Mouse (Mus musculus) leukemia stem cell, adult 10-12 weeks (primary cell): ENCODE data around the gene Lpcat1. TPM values are rescaled to one million over a fixed set of nuclear protein-coding genes. Genes with fewer than 3 reads are reported as not detected.

ENCODE experiments used
- polyA plus RNA-seq: library from polyadenylated mRNA; stranded (reverse); fragments of >175 nt; gene quantifications from 2 replicates; pipeline ENCODE4 v1.2.3, GENCODE M21; 2012; ENCODE audit warnings: low replicate concordance

Gene Lpcat1
- 41.9 and 65.7 TPM in 2 replicates for polyA plus RNA-seq

DNA sequence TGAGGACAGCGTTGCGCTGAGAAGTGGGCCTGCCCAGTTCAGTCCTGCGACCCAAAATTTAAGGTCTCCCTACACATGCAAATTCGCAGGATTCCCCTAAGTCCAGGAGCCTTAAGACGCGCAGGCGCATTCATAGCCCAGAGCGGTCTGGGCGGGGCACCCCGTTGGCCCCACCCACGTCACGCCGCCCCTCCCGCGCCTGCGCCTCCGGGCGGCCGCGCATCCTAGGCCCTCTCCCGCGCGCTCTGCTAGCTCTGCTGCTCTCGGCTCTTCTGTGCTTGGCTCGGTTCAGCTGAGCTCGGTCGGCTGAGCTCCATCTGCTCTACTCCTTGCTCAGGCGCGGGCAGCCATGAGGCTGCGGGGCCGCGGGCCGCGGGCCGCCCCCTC lies at the start of gene Lpcat1:
Gene Lpcat1 (plus strand): TSS at position 164 of the 387 bp plus-strand sequence.

GRCm38 (mm10) chr13:73536403-73536821 lies 69.4 kb downstream of the Lpcat1 start, which contains the start of gene Slc6a3:
TSS of gene Slc6a3 (plus strand) at chr13:73536747.

Other genes with a start within 250 kb of the Lpcat1 start
- gene Irx4, start 206.7 kb upstream of the Lpcat1 start, polyA plus RNA-seq: 0.15 and 0.41 TPM in 2 replicates
- gene Mrpl36, start 138.7 kb upstream of the Lpcat1 start, polyA plus RNA-seq: 64.4 and 89.0 TPM in 2 replicates
- gene Ndufs6, start 138.7 kb upstream of the Lpcat1 start, polyA plus RNA-seq: 97.0 and 105 TPM in 2 replicates
- 0.07 and 0.33 TPM in 2 replicates for gene Slc6a3, start 69.5 kb downstream of the Lpcat1 start, polyA plus RNA-seq
- 12.7 and 63.2 TPM in 2 replicates for gene Clptm1l, start 136.8 kb downstream of the Lpcat1 start, polyA plus RNA-seq
- 0.08 and 0.23 TPM in 2 replicates for gene Tert, start 159.7 kb downstream of the Lpcat1 start, polyA plus RNA-seq
- gene Slc6a18, start 210.8 kb downstream of the Lpcat1 start, polyA plus RNA-seq: not detected in 2 replicates
- not detected in 2 replicates for gene Slc6a19, start 237.7 kb downstream of the Lpcat1 start, polyA plus RNA-seq